Mouse (Mus musculus): ENCODE data around the gene Cela2a.

- TF ChIP-seq CTCF (IDR thresholded peaks at IDR 0.05; ENCODE audit: borderline replicate concordance, insufficient read depth, low read length) (no peak), POLR2A (IDR thresholded peaks at IDR 0.05; ENCODE audit: low read depth, low read length) (no peak)
Measured at GRCm38 (mm10) chr4:141804105-141804504, 21.9 kb downstream of the Cela2a start.

All from embryonic fibroblast, embryonic 13.5 days (primary cell).